Mouse (Mus musculus) C2C12 (cell line): ENCODE measurements around the gene Ppfia1.

Source experiments
- CEBPB ChIP-seq: IDR thresholded peaks from one replicate; pipeline ENCODE4 v1.6.1; 2011; ENCODE audit warnings: low read depth, mild to moderate bottlenecking, control low read depth, moderate library complexity
- CTCF ChIP-seq: IDR thresholded peaks from one replicate; pipeline ENCODE4 v1.5.1; 2011; ENCODE audit not compliant: control insufficient read depth, insufficient read depth, insufficient read length
- FOSL1 ChIP-seq: IDR thresholded peaks from one replicate; pipeline ENCODE4 v1.8.0; 2011; ENCODE audit warnings: mild to moderate bottlenecking, low read length; ENCODE audit not compliant: poor library complexity, insufficient read depth, severe bottlenecking
- MYOD1 ChIP-seq: IDR thresholded peaks from one replicate; pipeline ENCODE4 v1.6.1; 2011; ENCODE audit warnings: low read depth; ENCODE audit not compliant: control insufficient read depth, insufficient read length
- MYOG ChIP-seq: IDR thresholded peaks from one replicate; pipeline ENCODE4 v1.6.1; 2011; ENCODE audit not compliant: control insufficient read depth, insufficient read length; ENCODE audit errors: extremely low read depth

- no peak for TF ChIP-seq CTCF
- TF ChIP-seq MYOG, result no peak
- TF ChIP-seq MYOD1, result no peak
- TF ChIP-seq CEBPB, result no peak
- no peak for TF ChIP-seq FOSL1
Observed at GRCm38 (mm10) chr7:144441976-144442375, 111.6 kb downstream of the Ppfia1 start.
